Mouse (Mus musculus) thymus, postnatal 10 days (tissue): ENCODE results near the gene Prim2.

Source experiments
- DNase-seq, 2 experiments: peaks; one replicate each; pipeline ENCODE4 v3.0.0; 2021; ENCODE audit warnings: low spot score in 2 of 2

The Prim2 gene

GRCm38 (mm10) chr1:33669708-33670141, at the start of gene Prim2:
Prim2 (minus strand) TSS chr1:33669795.
- DNase-seq, result peak; percentile 79 to 87

GRCm38 (mm10) chr1:33717636-33718035, 48.0 kb upstream of the Prim2 start:
- DNase-seq, result no peak

- DNase-seq, result no peak
Observed at GRCm38 (mm10) chr1:33714796-33715195, 45.2 kb upstream of the Prim2 start.

GRCm38 (mm10) chr1:33712026-33712425, 42.4 kb upstream of the Prim2 start:
- no peak for DNase-seq

- no peak for DNase-seq
Observed at GRCm38 (mm10) chr1:33709615-33710014, 40.0 kb upstream of the Prim2 start.

- DNase-seq, result no peak
Observed at GRCm38 (mm10) chr1:33701244-33701643, 31.6 kb upstream of the Prim2 start.

- no peak for DNase-seq
Observed at GRCm38 (mm10) chr1:33696016-33696415, 26.4 kb upstream of the Prim2 start.

- DNase-seq, result no peak
Observed at GRCm38 (mm10) chr1:33693893-33694292, 24.3 kb upstream of the Prim2 start.

GRCm38 (mm10) chr1:33690087-33690448, 20.5 kb upstream of the Prim2 start:
- no peak for DNase-seq

GRCm38 (mm10) chr1:33689446-33690086, 20.0 kb upstream of the Prim2 start:
- DNase-seq, result no peak

- DNase-seq, result no peak
Observed at GRCm38 (mm10) chr1:33688810-33689209, 19.2 kb upstream of the Prim2 start.

- DNase-seq, result peak in 1 of 2 experiments; percentile 16
Observed at GRCm38 (mm10) chr1:33684459-33684858, 14.9 kb upstream of the Prim2 start.

GRCm38 (mm10) chr1:33680890-33681289, 11.3 kb upstream of the Prim2 start:
- DNase-seq, result no peak

GRCm38 (mm10) chr1:33680435-33680834, 10.8 kb upstream of the Prim2 start:
- DNase-seq, result no peak

- DNase-seq, result no peak
Observed at GRCm38 (mm10) chr1:33673158-33673960, 3.8 kb upstream of the Prim2 start.

- DNase-seq, result peak in 1 of 2 experiments; percentile 24
Observed at GRCm38 (mm10) chr1:33672514-33672913, 2.9 kb upstream of the Prim2 start.

GRCm38 (mm10) chr1:33672083-33672482, 2.5 kb upstream of the Prim2 start:
- no peak for DNase-seq

GRCm38 (mm10) chr1:33671441-33671840, 1.8 kb upstream of the Prim2 start:
- no peak for DNase-seq

GRCm38 (mm10) chr1:33670164-33670616, 595 bp upstream of the Prim2 start:
- DNase-seq, result peak; percentile 41 to 48

- DNase-seq, result no peak
Observed at GRCm38 (mm10) chr1:33663605-33664117, 5.9 kb downstream of the Prim2 start.

- peak in 1 of 2 experiments; percentile 29 for DNase-seq
Observed at GRCm38 (mm10) chr1:33663163-33663562, 6.4 kb downstream of the Prim2 start.

GRCm38 (mm10) chr1:33658302-33658701, 11.3 kb downstream of the Prim2 start:
- DNase-seq, result no peak
